Mouse (Mus musculus) forebrain, embryonic 12.5 days (tissue): ENCODE measurements around the gene Tnrc18. TPM values are rescaled to one million over a fixed set of nuclear protein-coding genes. Genes with fewer than 3 reads are reported as not detected.

Experiments
- ATAC-seq: fragments of 200-750 bp; cut with Nextera tagmentation; 2 replicates; pipeline ENCODE4 v1.8.0; 2017; ENCODE audit warnings: moderate TSS enrichment; ENCODE audit not compliant: low FRiP score
- H3K27ac ChIP-seq: fragments of 300-500 bp; sonication (generic); 2 replicates; pipeline ENCODE4 v1.5.1; 2016; ENCODE audit warnings: mild to moderate bottlenecking
- H3K27me3 ChIP-seq: fragments of 300-500 bp; sonication (generic); 2 replicates; pipeline ENCODE4 v1.6.1; 2016; ENCODE audit warnings: mild to moderate bottlenecking
- H3K36me3 ChIP-seq: fragments of 300-500 bp; sonication (generic); replicated peaks from 2 replicates; pipeline ENCODE4 v1.6.1; 2016; ENCODE audit warnings: mild to moderate bottlenecking
- H3K4me1 ChIP-seq: fragments of 300-500 bp; sonication (generic); 2 replicates; pipeline ENCODE4 v1.6.1; 2016
- H3K4me2 ChIP-seq: fragments of 300-500 bp; sonication (generic); 2 replicates; pipeline ENCODE4 v1.6.1; 2016; ENCODE audit warnings: mild to moderate bottlenecking, moderate library complexity
- H3K4me3 ChIP-seq: fragments of 300-500 bp; sonication (generic); replicated peaks from 2 replicates; pipeline ENCODE4 v1.5.1; 2016; ENCODE audit warnings: mild to moderate bottlenecking
- H3K9ac ChIP-seq: fragments of 300-500 bp; sonication (generic); 2 replicates; pipeline ENCODE4 v1.6.1; 2016; ENCODE audit warnings: mild to moderate bottlenecking
- H3K9me3 ChIP-seq: fragments of 300-500 bp; sonication (generic); 2 replicates; pipeline ENCODE4 v1.6.1; 2016
- WGBS: fragments of 180-500 bp; shearing (Covaris S2); methylation state at CpG from one replicate; pipeline ENCODE4 v1.1.7; 2016; 5-methylcytosine and 5-hydroxymethylcytosine counted together
- polyA plus RNA-seq: library from polyadenylated mRNA; unstranded; fragments of >200 nt; fragmentation: Nextera tagmentation; extraction: Ambion mirVana; gene quantifications from 2 replicates; pipeline ENCODE4 v1.2.1, GENCODE M21; 2016

Gene Tnrc18
- polyA plus RNA-seq, 1 experiment from 2014 or later, result 64.6 TPM

- no peaks in the 10 kb centered on the region for H3K9me3 ChIP-seq
- no peak overlapping the region for H3K9ac ChIP-seq
- H3K4me1 ChIP-seq, result peaks cover 22% of the 10 kb centered on the region
- H3K27me3 ChIP-seq, result peaks cover 26% of the 10 kb centered on the region
- WGBS, result 14% methylated on average over 15 of the region's 15 CpGs
- H3K4me3 ChIP-seq, result peak overlapping the region; percentile 81
- H3K4me2 ChIP-seq, result peak overlapping the region; percentile 87
- ATAC-seq, result peak; percentile 19
- H3K36me3 ChIP-seq, result peaks cover 10% of the 10 kb centered on the region
- no peak overlapping the region for H3K27ac ChIP-seq
Measured at GRCm38 (mm10) chr5:142700842-142701589, 116.4 kb downstream of the Tnrc18 start.

- H3K36me3 ChIP-seq, result no peaks in the 10 kb centered on the region
- H3K4me2 ChIP-seq, result no peak overlapping the region
- 69% methylated on average over 2 of the region's 2 CpGs for WGBS
Measured at GRCm38 (mm10) chr5:142697742-142698141, 119.7 kb downstream of the Tnrc18 start.

DNA sequence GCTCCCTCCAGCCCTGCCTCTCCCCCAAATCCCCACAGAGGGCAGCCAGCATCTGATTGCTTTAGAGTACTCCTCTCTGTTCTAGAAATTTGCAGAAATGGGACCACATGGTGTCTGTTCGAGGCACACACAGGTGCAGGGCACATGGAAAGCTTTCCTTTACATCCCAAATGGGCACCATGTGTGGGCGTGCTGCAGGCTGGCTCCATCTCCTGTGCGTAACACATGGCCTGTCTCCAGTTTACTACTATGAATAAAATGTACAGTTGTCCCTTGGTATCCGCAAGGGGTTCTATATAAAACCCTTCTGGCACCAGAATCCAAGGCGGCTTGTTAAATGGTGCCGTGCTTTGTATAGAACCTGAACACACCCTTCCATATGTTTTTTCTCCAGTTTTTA is 120.6 kb downstream of the Tnrc18 start:
- Histone ChIP-seq H3K4me1 (peaks cover 15% of the 10 kb centered on the region), H3K4me3 (no peak overlapping the region), H3K4me2 (no peak overlapping the region), H3K27ac (no peak overlapping the region), H3K9ac (no peak overlapping the region), H3K27me3 (peaks cover 24% of the 10 kb centered on the region), H3K9me3 (no peaks in the 10 kb centered on the region), H3K36me3 (no peaks in the 10 kb centered on the region)
- 87% methylated on average over 6 of the region's 6 CpGs for WGBS
- no peak for ATAC-seq

More at GRCm38 (mm10) chr5:142697742-142698141, 119.7 kb downstream of the Tnrc18 start:
- Histone ChIP-seq H3K4me1 (peaks cover 15% of the 10 kb centered on the region), H3K9ac (no peak overlapping the region), H3K27ac (no peak overlapping the region), H3K4me3 (no peak overlapping the region), H3K9me3 (no peaks in the 10 kb centered on the region), H3K27me3 (peaks cover 24% of the 10 kb centered on the region)
- no peak for ATAC-seq

DNA sequence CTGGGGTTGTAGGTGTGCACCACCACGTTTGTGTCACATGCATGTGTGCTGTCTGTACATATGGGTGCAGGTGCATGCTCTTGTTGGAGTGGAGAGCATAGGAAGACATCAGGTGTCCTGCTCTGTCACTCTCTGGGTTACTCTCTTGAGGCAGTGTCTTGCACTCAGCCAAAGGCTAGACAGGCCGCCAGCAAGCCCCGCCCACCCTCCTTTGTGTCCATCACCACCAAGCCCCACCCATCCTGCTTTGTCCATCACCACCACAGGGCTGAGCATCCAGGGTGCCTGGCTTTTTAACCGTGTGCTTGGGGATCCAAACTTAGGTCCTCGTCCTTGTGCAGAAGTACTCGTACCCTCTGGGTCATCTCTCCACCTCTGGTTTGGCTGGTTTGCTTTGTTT is 121.2 kb downstream of the Tnrc18 start:
- Histone ChIP-seq H3K9ac (no peak overlapping the region), H3K36me3 (no peaks in the 10 kb centered on the region), H3K4me1 (peaks cover 10% of the 10 kb centered on the region), H3K4me3 (no peak overlapping the region), H3K27ac (no peak overlapping the region), H3K27me3 (peaks cover 20% of the 10 kb centered on the region), H3K9me3 (no peaks in the 10 kb centered on the region), H3K4me2 (no peak overlapping the region)
- WGBS, result 22% methylated on average over 6 of the region's 6 CpGs
- ATAC-seq, result no peak

DNA sequence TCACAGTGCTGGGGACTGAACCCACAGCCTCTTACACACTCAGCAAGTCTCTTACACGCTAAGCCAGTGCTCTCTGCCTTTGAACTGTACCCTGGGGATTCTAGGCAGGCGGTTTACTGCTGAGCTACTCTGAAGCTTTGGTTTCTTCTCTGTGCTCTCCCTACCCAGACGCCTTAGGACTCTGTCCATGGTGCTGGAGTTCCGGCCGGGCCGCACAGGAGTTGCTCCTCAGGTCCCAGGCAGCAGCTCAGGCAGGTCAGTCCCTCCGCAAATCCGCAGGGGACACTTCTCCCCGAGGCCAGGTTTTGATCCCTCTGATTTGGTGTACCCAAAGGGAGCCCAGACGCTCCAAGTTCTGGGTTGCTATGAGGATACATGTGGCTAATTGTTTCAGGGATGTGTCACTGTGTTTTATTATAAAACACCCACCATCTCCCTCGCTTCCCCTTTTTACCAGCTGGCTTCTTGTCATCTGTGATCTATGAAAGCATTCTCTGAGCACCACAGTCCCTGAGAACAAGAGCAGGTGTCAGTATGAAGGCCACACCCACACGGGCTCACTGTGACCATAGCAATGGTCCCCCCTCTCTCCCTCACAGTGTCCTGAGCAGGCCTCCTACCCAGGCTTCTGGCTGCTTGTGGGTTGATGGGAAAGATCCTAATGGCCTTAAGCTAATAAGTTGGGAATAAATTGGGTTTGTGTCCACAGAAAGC is 122.7 kb downstream of the Tnrc18 start:
- Histone ChIP-seq H3K36me3 (no peaks in the 10 kb centered on the region), H3K9me3 (no peaks in the 10 kb centered on the region), H3K4me3 (no peak overlapping the region), H3K27me3 (peaks cover 8% of the 10 kb centered on the region), H3K27ac (no peak overlapping the region), H3K4me1 (peaks cover 10% of the 10 kb centered on the region), H3K4me2 (no peak overlapping the region), H3K9ac (no peak overlapping the region)
- no peak for ATAC-seq
- WGBS, result 13% methylated on average over 12 of the region's 12 CpGs

DNA sequence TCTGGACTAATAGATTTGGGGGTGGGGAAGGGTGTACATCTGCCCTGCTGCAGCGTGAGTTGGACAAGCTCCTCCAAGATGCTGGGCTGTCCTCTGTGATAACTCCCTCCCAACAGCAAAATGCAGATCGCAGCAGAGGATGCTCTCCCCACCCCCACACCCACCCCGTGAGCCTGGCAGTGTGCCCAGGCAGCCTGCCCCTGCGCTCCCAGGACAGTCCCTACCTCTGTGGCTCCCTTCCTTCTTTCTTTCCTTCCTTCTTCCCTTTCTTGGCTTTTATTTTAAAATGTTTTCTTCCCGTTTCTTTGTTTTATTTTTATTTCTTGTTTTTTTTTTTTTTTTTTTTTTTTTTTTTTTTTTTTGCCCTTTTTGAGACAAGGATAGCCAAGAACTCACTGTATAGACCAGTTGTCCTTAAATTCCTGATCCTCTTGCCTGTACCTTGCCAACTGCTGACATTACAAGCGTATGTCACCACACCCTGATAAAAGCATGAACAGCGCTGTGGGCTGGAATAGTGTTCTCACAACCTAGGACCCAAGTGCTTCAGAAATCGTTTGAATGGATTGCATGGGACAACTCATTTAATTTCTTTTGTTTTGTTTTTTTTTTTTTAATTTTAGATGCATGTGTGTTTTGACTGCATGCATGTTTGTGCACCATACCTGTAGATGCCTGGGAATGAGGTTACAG is 123.6 kb downstream of the Tnrc18 start:
- ATAC-seq, result no peak

DNA sequence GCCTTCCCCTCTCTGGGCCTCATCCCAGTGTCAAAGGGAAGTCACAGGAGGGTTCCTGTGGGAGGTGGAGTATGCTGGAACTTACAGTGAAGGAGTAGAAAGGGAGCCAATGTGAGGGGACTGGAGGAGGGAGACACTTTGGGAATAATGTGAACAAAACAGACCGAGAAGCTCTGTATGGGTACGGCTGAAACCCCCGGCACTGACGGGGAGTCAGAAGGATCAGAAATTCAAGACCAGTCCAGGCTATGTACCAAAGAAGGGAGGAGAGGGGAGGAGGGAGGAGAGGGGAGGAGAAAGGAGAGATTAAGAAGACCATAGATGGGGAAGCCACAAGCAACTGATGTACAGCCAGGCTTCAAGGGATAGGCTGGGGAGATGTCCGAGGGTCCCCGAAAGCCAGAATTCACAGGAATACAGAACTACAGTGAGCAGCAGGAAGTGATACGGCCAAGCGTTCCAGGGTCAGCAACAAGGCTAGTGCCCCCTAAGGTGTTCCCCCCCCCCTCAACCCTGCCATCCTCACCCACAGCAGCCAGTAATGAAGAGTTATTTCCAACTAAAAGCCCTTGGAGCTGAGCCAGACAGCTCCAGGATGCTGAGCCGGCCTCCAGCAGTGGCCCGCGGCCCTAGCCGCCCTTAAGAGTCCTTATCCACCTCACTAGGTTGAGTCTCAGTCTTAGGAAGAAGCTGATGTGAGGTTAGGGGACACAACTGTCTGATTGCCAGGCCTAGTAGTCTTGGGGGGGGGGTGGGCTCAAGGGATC is 124.3 kb downstream of the Tnrc18 start:
- Histone ChIP-seq H3K4me1 (peaks cover 16% of the 10 kb centered on the region), H3K36me3 (no peaks in the 10 kb centered on the region), H3K4me3 (no peak overlapping the region), H3K27ac (no peak overlapping the region), H3K4me2 (no peak overlapping the region), H3K9ac (no peak overlapping the region), H3K9me3 (no peaks in the 10 kb centered on the region), H3K27me3 (peaks cover 3% of the 10 kb centered on the region; the same call in 1 of the 2 replicates)
- WGBS, result 71% methylated on average over 12 of the region's 12 CpGs
- no peak for ATAC-seq

More for the DNA sequence above, 123.6 kb downstream of the Tnrc18 start:
- no peak overlapping the region for H3K9ac ChIP-seq
- no peaks in the 10 kb centered on the region for H3K36me3 ChIP-seq
- H3K4me2 ChIP-seq, result no peak overlapping the region
- H3K9me3 ChIP-seq, result no peaks in the 10 kb centered on the region
- WGBS, result 62% methylated on average over 8 of the region's 8 CpGs
- H3K4me3 ChIP-seq, result no peak overlapping the region
- H3K27ac ChIP-seq, result no peak overlapping the region
- peaks cover 8% of the 10 kb centered on the region; the same call in 1 of the 2 replicates for H3K27me3 ChIP-seq
- H3K4me1 ChIP-seq, result peaks cover 14% of the 10 kb centered on the region

DNA sequence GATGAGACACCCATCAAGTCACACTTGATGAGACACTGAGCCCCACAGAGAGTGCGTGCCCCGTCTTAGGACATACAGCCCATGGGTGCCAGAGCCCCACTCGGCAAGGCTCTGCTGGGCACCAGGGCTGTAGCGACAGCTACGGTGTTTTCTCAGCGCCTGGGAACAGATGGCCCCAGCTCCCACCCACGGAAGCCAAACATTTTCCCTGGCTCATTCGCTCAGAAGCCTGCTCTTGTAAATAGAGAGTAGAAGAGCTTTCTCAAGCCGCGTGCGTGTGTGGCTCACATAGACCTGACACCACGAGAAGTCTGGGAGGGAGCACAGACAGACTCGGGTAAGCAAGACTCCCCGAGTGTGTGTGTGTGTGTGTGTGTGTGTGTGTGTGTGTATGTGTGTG is 125.2 kb downstream of the Tnrc18 start, which contains the start of gene Slc29a4:
Gene Slc29a4 (plus strand): TSS at position 265 of the 400 bp plus-strand sequence.
- Histone ChIP-seq H3K27me3 (0 out of 2 replicates have a peak, but pooled peaks cover 3% of the 10 kb centered on the region), H3K4me2 (no peak within 1 kb of the TSS), H3K9me3 (no peaks in the 10 kb centered on the region), H3K4me3 (no peak within 1 kb of the TSS), H3K9ac (no peak within 1 kb of the TSS), H3K4me1 (peaks cover 16% of the 10 kb centered on the region), H3K36me3 (no peaks in the 10 kb centered on the region), H3K27ac (0 out of 2 replicates have a peak within 1 kb of the TSS, but pooled peaks have one; percentile 19)
- 73% methylated on average over 14 of the region's 14 CpGs for WGBS
- no peak for ATAC-seq

- no peak overlapping the region for H3K9ac ChIP-seq
- H3K4me2 ChIP-seq, result no peak overlapping the region
- no peak for ATAC-seq
- H3K27ac ChIP-seq, result no peak overlapping the region
- H3K27me3 ChIP-seq, result 0 out of 2 replicates have a peak, but pooled peaks cover 3% of the 10 kb centered on the region
- H3K4me1 ChIP-seq, result peaks cover 16% of the 10 kb centered on the region
- WGBS, result 77% methylated on average over 3 of the region's 3 CpGs
- no peaks in the 10 kb centered on the region for H3K9me3 ChIP-seq
- no peak overlapping the region for H3K4me3 ChIP-seq
- no peaks in the 10 kb centered on the region for H3K36me3 ChIP-seq
Measured at GRCm38 (mm10) chr5:142690343-142690742, 127.1 kb downstream of the Tnrc18 start.

DNA sequence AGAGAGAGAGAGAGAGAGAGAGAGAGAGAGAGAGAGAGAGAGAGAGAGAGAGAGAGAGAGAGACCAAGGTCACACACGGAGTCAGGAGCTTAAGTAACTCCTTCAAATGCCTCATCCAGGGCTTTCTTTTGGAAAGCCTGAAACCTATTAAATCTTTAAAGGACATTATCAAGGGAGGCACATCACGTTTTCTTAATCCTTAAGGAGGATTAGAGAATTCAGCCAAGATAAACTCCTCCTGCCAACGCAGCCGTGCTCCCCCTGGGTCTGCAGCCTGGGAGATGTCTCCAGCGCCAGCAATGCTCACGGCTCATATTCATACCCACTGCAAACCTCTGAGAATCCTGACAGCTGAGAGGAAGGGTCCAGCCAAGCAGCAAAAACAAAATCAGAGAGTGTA is 128.6 kb downstream of the Tnrc18 start:
- H3K9me3 ChIP-seq, result no peaks in the 10 kb centered on the region
- H3K4me1 ChIP-seq, result peaks cover 16% of the 10 kb centered on the region
- no peaks in the 10 kb centered on the region for H3K27me3 ChIP-seq
- ATAC-seq, result no peak
- H3K27ac ChIP-seq, result no peak overlapping the region
- H3K9ac ChIP-seq, result no peak overlapping the region
- H3K4me3 ChIP-seq, result no peak overlapping the region
- H3K4me2 ChIP-seq, result no peak overlapping the region
- 27% methylated on average over 6 of the region's 6 CpGs for WGBS
- no peaks in the 10 kb centered on the region for H3K36me3 ChIP-seq

GRCm38 (mm10) chr5:142682529-142682928 is 134.9 kb downstream of the Tnrc18 start:
- Histone ChIP-seq H3K4me2 (no peak overlapping the region), H3K4me1 (no peaks in the 10 kb centered on the region; the same call in 1 of the 2 replicates), H3K36me3 (no peaks in the 10 kb centered on the region), H3K4me3 (no peak overlapping the region), H3K27me3 (no peaks in the 10 kb centered on the region), H3K27ac (no peak overlapping the region), H3K9ac (no peak overlapping the region), H3K9me3 (peaks cover 3% of the 10 kb centered on the region; the same call in 1 of the 2 replicates)
- WGBS, result 88% methylated on average over 5 of the region's 5 CpGs
- no peak for ATAC-seq
